ENCODE assay signal across 11 mouse cellular contexts in the genomic region with DNA sequence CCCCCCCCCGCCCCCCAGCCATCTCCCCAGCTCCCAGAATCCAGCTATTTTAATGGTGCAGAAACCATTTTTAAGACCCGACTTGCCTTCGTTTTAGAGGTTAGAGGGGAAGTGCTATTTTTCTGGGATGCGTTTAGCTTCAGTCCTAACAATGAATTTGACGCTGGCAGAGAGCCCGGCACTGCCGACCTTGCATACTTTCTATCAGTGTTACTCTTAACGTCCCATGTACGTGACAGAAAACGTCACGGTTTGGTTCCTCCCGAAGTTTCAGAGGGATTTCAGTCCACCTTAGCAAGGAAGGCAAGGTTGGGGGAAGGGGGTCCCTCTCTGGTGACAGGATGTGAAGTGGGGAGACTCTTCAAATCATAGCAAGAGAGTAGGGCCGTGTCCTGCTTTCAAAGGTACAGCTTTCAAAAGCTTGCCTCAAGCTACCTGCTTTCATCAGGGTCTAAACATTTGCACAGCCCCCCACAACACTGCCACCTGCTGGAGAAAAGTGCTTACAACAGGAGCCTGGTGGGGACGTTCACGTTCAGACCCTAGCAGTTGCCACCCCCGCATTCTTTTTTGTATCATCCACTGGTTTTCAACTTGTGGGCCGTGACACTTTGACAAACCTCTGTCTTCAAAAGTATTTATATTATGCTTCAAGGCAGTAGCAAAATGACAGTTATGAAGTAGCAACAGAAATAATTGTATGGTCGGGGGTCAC.
DNase-seq lines count a peak whose midpoint lies in the region; TF ChIP-seq lines count a peak whose summit lies in the region.
"Had no signal": no experiment of that assay in that cellular context is flagged by ENCODE, and none has a peak within 500 bp of the region (broad histone marks: within the 10 kb centered on the region; RNA-seq: fewer than 3 reads in every experiment).

No protein-coding gene starts in this region.

- no peaks in the 10 kb centered on the region for H3K36me3 ChIP-seq in E14TG2a.4 (ENCODE audit: insufficient read depth, low read length)
- no peaks in the 10 kb centered on the region for H3K36me3 ChIP-seq in ES-E14 (ENCODE audit: control insufficient read depth, insufficient read depth, low read length, poor library complexity, severe bottlenecking)
- H3K36me3 ChIP-seq: hindbrain, embryonic 12.5 days; limb, embryonic 10.5 days had no signal

- H3K9me3 ChIP-seq in E14TG2a.4 (ENCODE audit: low read length) (peaks cover 4% of the 10 kb centered on the region; the same call in 1 of the 2 replicates), ES-E14 (ENCODE audit: control insufficient read depth, insufficient read depth, low read depth, low read length) (no peaks in the 10 kb centered on the region)
- H3K9me3 ChIP-seq: limb, embryonic 10.5 days had no signal

- in situ Hi-C loops in ES-E14 (cut with MboI; ENCODE audit: low sequenced_read_pairs in 2 of 2, unreplicated experiment in 2 of 2): no loop called here

- no peak overlapping the region for H3K9ac ChIP-seq in ES-E14 (ENCODE audit: insufficient read depth, low read depth, low read length, poor library complexity, severe bottlenecking)
- H3K9ac ChIP-seq: hindbrain, embryonic 12.5 days had no signal

- H3K4me3 ChIP-seq in left cerebral cortex, adult 2 months: no peak overlapping the region
- no peak overlapping the region for H3K4me3 ChIP-seq in E14TG2a.4 (replicated peaks; ENCODE audit: low read length)
- H3K4me3 ChIP-seq in ES-E14 (ENCODE audit: insufficient read depth in 1 of 2, low read depth in 1 of 2, low read length in 2 of 2, poor library complexity in 1 of 2, severe bottlenecking in 1 of 2): no peak overlapping the region
- H3K4me3 ChIP-seq: hindbrain, embryonic 12.5 days; limb, embryonic 10.5 days had no signal

- peak; percentile 22; the same call in 1 of the 2 replicates for TF ChIP-seq CTCF in left cerebral cortex, adult 2 months (IDR thresholded peaks at IDR 0.05)
- TF ChIP-seq CTCF in E14TG2a.4 (conservative IDR thresholded peaks at IDR 0.05; ENCODE audit: low read length): peak; percentile 61

- no peaks in the 10 kb centered on the region for H3K27me3 ChIP-seq in E14TG2a.4 (ENCODE audit: insufficient read depth, low read length)
- H3K27me3 ChIP-seq: hindbrain, embryonic 12.5 days had no signal

- H3K4me1 ChIP-seq in E14TG2a.4 (replicated peaks; ENCODE audit: low read depth, low read length) (no peaks in the 10 kb centered on the region), ES-E14 (ENCODE audit: control insufficient read depth in 2 of 2, insufficient read depth in 2 of 2, low read length in 2 of 2, poor library complexity in 1 of 2) (no peaks in the 10 kb centered on the region)
- H3K4me1 ChIP-seq: hindbrain, embryonic 12.5 days; limb, embryonic 10.5 days had no signal

- intact Hi-C loops in left cerebral cortex, adult 2 months (cut with DNase I): no loop called here
- intact Hi-C loops in left cerebral cortex, postnatal 4 days (cut with DNase I): no loop called here
- intact Hi-C loops in left cerebral cortex, postnatal 25 days (cut with DNase I): no loop called here

- no peak for DNase-seq in left cerebral cortex, adult 2 months (ENCODE audit: extremely low spot score in 1 of 2, low spot score in 2 of 2)
- DNase-seq in left cerebral cortex, postnatal 4 days: no peak
- DNase-seq in ES-E14 (ENCODE audit: low read depth, low spot score): peak; percentile 21
- DNase-seq in induced T-regulatory cell, adult 2 months (ENCODE audit: low read depth): peak; percentile 42
- DNase-seq in urinary bladder, postnatal 25 days (ENCODE audit: low spot score): no peak
- no peak for DNase-seq in left cerebral cortex, postnatal 25 days (ENCODE audit: low spot score in 2 of 2)
- DNase-seq: gastrocnemius, postnatal 25 days; lung, postnatal 14 days had no signal

- H3K27ac ChIP-seq in left cerebral cortex, adult 2 months: no peak overlapping the region
- no peak overlapping the region for H3K27ac ChIP-seq in ES-E14 (ENCODE audit: insufficient read depth, low read depth, low read length, poor library complexity, severe bottlenecking)
- H3K27ac ChIP-seq: hindbrain, embryonic 12.5 days; limb, embryonic 10.5 days had no signal

TF ChIP-seq in ES-E14, 5 proteins besides CTCF, POLR2A, EP300 and RAD21:
- no peak for TF ChIP-seq ZC3H11A (IDR thresholded peaks at IDR 0.05; ENCODE audit: borderline replicate concordance, low read depth, low read length)
- no peak for TF ChIP-seq CHD2 (IDR thresholded peaks at IDR 0.05; ENCODE audit: low read depth, low read length)
- no peak for TF ChIP-seq MAFK (IDR thresholded peaks at IDR 0.05; ENCODE audit: insufficient read depth, low read depth, low read length)
- TF ChIP-seq HCFC1 (IDR thresholded peaks at IDR 0.05; ENCODE audit: borderline replicate concordance, insufficient read depth, low read length): no peak
- no peak for TF ChIP-seq ZNF384 (IDR thresholded peaks at IDR 0.05; ENCODE audit: low read depth, low read length)
TF ChIP-seq in ES-E14: peak in this region for 0.

Comparison
In these comparisons a context has a peak if more than half of its experiments do, and no peak if none do; other contexts are left out.
1. DNase-seq: peak in ES-E14 (single experiment) and induced T-regulatory cell, adult 2 months (single experiment); none in left cerebral cortex, adult 2 months (0 of 2), left cerebral cortex, postnatal 4 days (single experiment), urinary bladder, postnatal 25 days (single experiment) and left cerebral cortex, postnatal 25 days (0 of 2).